Mouse (Mus musculus): ENCODE results near the gene Agpat1.

Agpat1 gene

DNA sequence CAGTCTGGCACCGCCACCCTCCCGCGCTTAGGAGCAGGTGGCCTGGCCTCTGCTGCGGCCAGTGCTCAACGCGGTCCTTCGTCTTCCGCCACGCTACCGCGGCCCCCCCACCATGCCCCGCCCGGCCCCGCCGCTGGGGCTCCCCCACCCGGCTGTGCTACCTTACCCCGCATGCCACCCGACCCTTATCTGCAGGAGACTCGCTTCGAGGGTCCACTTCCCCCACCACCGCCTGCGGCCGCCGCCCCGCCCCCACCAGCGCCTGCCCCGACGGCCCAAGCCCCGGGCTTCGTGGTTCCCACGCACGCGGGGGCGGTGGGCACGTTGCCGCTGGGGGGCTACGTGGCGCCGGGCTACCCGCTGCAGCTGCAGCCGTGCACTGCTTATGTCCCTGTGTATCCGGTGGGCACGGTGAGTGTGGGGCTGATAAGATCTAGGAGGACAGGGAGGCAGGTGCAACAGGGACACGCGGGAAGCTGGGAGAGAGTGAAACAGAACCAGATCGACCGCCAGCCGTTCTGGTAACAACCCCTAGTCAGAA, 26.8 kb downstream of the Agpat1 start:
- DNase-seq (ENCODE audit: low read depth): no peak

DNA sequence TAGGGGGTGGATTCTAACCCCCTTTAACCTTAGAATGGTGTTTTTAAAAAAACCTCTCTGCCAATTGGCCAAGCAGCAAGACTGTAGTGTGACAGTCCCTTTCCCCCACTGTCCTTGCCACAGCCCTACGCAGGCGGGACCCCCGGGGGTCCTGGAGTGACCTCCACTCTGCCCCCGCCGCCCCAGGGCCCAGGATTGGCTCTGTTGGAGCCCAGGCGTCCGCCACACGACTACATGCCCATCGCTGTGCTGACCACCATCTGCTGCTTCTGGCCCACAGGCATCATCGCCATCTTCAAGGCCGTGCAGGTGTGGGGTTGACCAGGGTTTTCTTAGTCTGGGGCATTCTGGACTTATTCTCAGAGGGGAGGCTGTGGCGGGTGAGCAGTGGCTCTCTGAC, 27.6 kb downstream of the Agpat1 start:
- DNase-seq (ENCODE audit: low read depth): no peak

DNA sequence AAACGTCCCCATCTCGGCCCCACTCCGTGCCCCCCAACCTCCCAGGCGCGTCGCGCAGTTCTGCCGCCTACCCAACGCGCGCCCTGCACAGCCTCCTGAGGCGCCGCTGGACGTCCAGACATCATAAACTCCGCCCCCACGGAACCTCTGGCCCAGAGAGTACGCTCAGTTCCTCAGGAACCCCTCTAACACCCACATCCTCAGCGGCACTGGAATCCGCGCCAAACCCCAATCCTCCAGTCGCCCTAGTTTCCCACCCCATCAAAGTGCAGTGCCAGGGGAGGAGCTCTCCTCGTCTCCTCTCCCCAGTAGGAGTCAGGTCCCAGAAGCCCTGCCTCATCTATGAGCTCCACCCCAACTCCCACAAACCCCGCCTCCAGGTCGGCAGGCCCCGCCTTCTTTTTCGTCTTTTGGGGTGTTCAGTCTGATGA, 28.2 kb downstream of the Agpat1 start:
- DNase-seq (ENCODE audit: low read depth): peak; percentile 30

DNA sequence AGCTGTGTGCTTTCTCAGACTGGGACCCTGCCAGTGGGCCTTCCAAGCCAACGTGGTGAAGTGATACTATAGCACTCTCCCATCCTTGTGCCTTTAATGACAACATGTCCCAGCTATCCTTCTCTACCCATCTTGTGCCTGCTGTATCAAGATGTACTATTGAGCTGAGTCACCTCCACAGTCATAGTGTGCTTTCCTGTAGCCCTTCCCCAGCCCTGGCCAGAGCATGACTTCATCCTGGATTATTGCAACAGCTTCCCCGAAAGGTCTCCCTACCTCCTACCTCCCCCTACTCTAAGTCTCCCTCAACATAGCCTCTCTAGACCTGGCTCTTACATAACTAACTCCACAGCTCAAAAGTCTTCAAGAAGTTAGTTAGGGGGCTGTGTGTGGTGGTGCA, 31.6 kb downstream of the Agpat1 start:
- DNase-seq (ENCODE audit: low read depth): peak; percentile 84

DNA sequence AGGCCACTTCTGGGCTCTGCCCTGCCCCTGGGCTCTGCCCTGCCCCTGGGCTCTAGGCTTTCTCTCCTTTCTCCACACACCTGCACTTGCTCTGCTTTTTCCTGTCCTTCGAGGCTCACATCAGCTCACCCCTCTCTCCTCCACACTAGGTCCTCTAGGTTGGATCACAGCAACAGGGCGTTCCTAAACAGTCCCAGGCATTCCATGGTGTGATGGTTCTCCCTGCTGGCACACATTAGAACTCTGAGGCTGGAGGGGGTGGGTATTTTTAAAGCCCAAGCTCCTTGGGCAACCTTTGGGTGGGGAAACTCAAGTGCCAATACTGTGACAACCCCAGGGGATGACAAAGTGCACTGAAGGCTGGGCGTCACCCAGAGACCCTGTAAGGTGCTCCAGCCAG, 33.4 kb downstream of the Agpat1 start:
- no peak for DNase-seq (ENCODE audit: low read depth)

DNA sequence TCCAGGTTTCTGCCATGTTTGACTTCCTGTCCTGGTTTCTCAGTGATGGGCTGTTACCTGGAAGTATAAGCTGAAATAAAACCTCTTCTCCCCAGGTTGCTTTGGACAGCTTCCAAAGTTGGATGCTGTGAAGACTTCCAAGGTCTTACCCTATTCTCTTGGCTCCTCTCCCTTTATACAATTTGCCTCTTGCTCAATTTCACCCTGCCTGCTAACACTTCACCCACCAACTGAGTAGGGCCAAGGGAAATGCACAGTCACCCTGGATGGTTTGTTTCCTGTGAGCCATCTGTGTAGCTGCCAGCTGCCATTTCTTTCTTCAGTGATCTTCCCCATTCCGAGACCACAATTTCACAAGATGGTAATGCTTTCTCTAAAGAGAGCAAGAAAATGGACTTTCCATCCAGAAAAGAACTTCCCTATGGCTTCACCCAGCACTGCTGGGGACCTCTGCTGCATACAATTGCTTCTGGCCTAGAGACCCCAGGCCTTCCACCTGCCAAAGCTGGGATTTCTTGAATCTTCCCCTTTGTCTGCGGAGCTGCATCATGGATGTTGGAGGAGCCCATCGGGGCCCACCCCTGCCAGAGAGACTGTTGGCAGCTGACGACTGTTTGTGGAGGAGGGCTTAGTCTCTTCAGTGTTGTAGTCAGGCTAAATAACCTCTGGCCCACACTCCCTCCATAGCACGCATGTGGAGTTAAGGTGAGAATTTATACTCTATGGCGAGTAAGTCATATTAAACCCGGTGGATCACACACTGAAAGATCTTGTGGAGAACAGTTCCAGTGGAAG, 35.6 kb downstream of the Agpat1 start:
- peak; percentile 90 for DNase-seq (ENCODE audit: low read depth)

DNA sequence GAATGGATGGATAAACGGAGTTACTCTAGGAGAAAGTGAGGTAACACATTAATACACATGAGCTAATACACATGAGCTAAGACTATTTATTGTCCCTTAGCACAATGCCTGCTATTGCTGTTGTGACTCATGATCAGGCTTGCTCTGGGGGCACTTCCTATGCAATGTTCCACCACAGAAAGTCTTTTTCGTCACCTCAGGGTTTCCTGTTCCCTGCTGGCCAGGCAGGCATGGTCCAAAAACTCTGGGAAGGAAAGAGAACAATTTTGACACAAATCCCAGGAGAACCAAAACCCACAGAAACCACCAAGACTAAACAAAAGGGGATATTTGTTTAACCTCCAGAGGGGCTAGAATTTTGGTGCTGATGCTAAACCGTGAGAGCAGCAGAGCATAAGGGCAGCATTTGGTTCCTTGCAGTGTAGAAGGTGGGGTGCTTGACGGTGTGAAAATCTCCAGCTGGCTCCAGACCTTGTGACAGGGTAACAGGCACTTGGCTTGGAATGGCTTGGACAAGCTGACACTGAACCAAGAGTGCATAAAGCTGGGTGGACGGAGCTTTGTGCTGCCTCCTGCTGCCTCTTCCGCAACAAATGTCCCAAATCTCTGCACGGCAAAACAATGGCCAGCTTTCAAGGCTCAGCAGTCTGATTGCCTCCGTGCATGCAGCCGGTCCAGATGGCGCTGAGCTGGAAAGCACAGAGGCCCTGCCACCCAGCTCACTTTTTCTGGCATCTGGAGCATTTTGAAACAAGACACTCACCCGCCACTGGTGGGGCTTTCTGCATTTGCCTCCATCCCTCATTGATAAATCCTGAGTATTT, 36.9 kb downstream of the Agpat1 start:
- peak; percentile 79 for DNase-seq (ENCODE audit: low read depth)

DNA sequence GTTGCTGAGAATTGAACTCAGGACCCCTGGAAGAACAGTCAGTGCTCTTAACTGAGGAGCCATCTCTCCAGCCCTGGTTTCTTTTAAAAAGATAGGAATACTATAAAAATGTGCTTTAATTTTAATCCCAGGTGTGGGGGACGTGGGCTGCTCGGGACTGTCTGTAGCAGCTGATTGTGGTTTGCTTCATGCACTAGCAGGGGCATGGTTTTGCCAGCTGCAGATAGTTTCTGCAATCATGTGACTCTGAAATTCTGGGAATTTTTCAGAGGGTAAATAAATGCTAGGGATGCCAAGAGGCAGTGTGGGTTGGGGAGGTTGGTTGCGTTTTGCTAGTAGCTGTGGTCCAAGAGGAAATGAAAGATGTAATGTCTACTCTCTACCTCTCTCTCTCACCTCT, 37.9 kb downstream of the Agpat1 start:
- DNase-seq (ENCODE audit: low read depth): no peak

DNA sequence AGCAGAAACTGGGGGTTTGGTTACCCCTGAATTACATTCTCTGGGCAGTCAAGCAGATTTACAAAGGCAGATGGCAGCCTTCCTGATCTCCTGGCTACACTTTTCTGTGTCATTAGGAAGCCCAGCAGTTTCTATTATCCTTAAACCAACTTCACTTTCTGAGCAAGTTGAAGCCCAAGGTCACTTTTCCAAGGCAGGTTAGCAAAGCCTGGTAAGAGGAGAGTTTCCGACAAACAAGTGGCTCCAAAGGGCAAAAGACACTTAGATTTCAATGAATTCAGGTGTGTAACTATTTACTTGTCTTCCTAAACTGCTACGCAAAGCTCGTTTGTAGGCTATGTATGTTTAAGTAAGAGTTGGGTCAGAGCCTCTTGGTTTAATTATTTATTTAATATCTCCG, 39.3 kb downstream of the Agpat1 start:
- DNase-seq (ENCODE audit: low read depth): no peak

DNA sequence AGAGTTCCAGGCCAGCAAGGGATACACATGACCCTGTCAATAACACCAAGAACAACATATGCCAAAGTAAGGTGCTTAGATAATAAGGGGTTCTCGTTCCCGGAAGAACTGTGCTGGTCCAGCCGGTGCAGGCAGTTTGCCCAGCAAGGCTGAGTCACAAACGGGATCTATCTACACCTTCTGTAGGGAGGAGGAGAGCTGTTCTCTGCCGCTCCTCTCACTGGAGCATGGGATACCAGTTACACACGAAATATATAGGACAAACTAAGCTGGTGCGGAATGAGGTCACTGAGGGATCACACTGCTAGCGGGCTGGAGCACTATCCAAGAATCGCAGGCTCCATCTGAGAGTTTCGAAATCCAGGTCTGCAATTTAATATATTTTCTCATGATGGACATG, 39.9 kb downstream of the Agpat1 start:
- DNase-seq (ENCODE audit: low read depth): no peak

DNA sequence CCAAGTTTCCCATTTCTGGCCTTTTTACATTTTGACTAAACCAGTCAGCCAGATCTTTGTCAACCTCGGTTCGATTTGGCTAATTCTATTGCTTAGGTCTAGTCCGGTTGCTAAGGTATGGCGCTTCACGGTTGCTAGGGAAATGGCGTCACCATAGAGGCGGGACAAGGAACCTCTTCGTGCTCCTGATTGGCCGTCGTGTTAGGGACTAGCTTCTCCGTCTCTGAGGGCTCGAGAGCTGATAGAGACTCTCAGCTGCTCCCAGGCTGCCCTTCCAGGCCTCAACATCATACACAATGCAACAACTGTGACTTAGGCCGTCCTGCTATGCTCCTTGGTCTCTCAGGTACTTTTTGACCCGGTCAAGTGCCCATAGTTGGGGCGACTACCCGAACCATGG, 40.5 kb downstream of the Agpat1 start, which contains the start of gene Fkbpl:
Gene Fkbpl, plus strand, starts transcription at position 157 of the 400 bp plus-strand sequence.
- DNase-seq (ENCODE audit: low read depth): peak; percentile 99

DNA sequence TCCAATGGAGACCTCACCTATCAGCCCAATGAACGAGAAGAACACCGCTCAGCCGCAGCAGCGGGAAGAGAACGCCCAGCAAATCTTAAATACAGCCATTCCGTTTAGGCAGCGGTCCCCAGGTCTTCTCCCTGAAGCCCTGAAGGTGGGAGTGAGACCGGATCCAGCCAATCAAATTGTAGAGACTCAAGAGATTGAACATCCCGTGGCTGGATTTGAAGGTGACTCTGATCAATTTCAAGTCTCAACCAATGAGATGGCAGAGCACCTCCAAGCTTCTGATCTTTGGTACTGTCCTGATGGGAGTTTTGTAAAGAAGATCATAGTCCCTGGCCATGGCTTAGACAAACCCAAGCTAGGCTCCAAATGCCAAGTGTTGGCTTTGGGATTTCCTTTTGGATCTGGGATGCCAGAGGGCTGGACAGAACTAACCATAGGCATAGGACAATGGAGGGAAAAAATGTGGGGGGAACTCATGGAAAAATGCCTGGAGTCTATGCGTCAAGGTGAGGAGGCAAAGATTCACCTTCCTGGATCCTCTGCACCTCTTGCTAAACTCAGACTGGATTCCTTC, 41.3 kb downstream of the Agpat1 start:
- DNase-seq (ENCODE audit: low read depth): peak; percentile 91

DNA sequence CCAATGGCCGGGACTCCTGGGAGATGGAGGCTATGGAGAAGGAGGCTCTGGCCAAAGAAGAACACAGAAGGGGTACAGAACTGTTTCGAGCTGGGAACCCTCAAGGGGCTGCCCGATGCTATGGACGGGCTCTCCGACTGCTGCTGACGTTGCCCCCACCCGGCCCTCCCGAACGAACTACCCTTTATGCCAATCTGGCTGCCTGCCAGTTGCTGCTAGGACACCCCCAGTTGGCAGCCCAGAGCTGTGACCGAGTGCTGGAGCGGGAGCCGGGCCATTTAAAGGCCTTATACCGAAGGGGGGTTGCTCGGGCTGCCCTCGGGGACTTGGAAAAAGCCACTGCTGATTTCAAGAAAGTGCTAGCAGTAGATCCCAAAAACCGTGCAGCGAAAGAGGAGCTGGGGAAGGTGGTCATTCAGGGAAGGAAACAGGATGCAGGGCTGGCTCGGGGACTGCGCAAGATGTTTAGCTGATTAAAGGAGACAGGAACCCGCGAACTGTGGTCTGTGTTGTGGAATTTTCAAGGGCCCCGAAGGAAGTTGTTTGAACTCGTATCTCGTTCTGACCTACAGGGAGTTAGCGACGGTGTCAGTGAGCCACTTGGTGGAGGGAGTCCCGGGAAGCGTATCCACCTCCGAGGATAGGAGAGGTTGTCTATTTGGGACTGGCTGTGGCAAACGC, 41.9 kb downstream of the Agpat1 start:
- peak; percentile 82 for DNase-seq (ENCODE audit: low read depth)

DNA sequence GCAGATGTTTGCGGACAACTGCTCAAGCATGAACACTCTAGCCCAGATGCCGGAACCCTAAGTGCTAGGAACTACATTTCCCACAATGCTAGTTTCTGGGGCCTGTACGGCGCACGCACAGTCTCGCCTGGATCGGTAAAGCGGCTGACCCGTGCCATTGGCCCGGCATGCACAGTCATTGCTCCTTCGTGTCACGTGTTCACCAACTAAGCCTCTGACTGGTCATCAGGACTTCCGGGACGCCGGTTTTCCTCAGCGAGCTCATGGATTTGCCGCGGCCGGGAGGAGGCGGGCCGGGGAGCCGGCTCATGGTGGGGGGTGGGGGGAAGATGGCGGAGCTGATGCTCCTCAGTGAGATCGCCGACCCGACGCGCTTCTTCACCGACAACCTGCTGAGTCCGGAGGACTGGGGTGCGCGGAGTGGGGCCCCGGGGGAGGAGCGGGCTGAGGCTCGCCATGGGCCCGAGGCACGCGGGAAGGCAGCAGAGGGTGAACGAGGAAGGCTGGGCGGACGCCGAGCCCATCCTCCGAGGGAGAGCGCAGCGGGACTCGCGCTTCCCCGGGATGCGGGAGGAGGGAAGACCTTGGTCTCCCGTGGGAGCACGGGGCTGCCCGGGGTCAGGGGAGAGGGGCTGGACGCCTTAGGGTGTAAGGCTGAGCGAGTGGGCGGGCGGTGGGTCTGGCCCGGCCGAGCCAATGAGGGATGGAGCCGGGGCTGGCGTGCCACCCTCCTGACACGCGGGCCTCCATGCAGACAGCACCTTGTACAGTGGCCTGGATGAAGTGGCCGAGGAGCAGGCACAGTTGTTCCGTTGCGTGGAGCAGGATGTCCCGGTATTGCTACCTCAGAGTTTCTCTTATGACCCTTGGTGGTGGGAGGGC, 43.1 kb downstream of the Agpat1 start, which contains the start of gene Atf6b:
Gene Atf6b, plus strand, starts transcription at position 241 of the 882 bp plus-strand sequence.
- DNase-seq (ENCODE audit: low read depth): peak; percentile 99

DNA sequence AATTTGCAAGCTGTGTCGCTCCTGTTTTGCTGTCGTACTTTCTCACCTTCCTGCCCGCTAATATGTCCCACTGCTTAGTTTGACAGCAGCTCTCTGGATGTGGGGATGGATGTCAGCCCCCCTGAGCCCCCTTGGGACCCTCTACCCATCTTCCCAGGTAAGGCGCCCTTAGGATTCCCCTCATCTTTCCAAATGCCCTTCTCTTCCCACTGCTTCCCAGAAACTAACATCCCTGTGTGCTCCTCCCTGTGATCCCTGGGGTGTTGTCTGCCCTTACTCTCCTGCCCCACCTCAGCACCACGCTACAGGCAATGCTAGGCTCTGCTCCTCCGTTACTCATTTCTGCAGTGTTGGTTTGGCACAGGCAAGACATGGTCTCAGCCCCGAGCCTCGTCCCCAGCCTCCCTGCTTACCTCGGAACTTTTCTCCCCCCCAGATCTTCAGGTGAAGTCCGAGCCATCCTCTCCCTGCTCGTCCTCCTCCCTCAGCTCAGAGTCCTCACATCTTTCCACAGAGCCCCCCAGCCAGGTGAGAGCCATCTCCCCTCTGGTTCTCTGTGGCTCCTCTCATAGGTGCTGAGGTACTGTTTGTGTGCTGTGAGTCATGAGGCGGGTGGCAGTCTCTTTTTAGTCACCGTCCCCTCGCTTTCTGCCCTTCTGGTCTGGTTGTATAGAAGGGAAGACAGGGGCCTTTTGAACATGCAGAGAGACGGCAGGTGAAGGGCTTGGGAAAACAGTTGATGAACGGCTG, 44.3 kb downstream of the Agpat1 start:
- no peak for DNase-seq (ENCODE audit: low read depth)

DNA sequence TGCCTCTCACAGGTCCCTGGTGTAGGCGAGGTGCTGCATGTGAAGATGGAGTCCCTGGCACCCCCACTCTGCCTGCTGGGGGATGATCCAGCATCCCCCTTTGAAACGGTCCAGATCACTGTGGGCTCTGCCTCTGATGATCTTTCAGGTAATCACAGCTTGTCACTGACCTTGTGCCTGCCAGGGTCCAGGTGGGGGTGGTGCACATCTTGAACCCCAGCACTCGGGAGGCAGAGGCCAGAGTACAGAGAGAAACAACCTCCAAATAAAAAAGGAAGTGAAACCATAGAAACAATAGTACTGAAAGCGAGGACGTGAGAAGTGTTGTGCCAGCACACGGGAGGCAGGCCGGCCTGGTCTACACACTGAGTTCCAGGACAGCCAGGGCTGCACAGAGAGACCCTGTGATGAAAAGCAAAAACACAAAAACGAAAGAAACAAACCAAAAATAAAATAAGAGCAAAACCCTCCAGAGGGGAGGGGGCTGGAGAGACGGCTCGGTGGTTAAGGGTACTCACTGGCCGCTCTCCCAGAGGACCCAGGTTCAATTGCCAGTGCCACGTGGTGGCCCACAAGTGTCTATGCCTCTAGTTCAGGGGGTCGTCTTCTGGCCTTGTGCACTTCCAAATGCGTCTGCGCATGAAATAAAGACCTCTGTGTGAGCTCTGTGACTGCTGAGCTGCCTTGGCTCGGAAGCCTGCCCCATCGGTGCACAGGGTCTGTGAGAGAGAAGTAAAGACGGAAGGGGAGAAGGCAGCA, 45.2 kb downstream of the Agpat1 start:
- no peak for DNase-seq (ENCODE audit: low read depth)

DNA sequence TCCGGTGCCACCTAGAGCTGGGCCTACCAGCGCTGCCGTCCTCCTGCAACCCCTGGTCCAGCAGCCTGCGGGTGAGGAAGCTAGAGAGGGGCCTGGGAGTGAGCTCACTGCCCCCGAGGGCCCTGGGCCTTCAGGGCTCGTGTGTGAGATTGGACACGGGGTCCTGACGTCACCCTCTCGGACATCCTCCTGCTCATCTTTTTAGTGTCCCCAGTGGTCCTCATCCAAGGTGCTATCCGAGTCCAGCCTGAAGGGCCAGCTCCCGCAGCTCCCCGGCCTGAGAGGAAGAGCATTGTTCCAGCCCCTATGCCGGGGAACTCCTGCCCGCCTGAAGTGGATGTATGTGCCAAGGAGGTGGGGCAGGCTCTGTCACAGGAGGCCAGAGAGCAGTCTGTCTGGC, 46.7 kb downstream of the Agpat1 start:
- no peak for DNase-seq (ENCODE audit: low read depth)

DNA sequence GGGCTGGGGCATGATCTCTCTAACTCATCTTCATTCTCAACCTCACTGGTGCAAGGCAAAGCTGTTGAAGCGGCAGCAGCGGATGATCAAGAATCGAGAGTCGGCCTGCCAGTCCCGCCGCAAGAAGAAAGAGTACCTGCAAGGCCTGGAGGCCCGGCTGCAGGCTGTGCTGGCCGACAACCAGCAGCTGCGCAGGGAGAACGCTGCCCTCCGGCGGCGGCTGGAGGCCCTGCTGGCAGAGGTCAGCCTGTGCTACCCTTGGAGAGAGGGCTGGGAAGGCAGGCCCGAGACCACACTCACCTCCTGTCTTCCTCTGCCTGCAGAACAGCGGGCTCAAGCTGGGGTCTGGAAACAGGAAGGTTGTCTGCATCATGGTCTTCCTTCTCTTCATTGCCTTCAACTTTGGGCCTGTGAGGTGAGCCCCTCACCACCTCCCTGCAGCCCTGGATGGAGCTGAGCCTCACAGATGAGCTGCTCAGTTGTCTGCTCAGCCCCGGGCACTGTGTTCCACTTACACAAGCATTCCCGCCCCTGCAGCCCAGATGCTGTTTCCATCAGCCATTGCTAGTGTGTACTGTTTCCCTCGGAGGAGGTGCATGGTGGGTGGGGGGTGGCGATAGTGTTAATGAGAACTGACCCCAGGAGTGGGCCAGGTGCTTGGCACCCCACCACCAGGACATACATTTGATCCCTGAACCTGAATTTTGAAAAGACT, 47.6 kb downstream of the Agpat1 start:
- peak; percentile 71 for DNase-seq (ENCODE audit: low read depth)

DNA sequence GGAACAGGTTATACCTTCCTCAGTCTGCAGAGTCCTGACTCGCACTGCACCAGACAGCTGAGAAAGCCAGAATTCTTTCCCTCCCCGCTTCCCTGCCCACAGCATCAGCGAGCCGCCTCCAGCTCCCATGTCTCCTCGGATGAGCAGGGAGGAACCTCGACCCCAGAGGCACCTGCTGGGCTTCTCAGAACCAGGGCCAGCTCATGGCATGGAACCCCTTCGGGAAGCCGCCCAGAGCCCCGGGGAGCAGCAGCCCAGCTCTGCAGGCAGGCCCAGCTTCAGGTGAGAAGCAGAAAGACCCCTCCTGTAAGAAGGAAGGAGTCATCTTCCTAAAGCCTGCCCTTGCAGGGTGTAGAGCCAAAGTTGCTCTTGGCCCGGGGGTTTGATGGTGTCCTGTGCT, 48.5 kb downstream of the Agpat1 start:
- DNase-seq (ENCODE audit: low read depth): no peak

Measured in 416B (cell line).